In the genomic region with DNA sequence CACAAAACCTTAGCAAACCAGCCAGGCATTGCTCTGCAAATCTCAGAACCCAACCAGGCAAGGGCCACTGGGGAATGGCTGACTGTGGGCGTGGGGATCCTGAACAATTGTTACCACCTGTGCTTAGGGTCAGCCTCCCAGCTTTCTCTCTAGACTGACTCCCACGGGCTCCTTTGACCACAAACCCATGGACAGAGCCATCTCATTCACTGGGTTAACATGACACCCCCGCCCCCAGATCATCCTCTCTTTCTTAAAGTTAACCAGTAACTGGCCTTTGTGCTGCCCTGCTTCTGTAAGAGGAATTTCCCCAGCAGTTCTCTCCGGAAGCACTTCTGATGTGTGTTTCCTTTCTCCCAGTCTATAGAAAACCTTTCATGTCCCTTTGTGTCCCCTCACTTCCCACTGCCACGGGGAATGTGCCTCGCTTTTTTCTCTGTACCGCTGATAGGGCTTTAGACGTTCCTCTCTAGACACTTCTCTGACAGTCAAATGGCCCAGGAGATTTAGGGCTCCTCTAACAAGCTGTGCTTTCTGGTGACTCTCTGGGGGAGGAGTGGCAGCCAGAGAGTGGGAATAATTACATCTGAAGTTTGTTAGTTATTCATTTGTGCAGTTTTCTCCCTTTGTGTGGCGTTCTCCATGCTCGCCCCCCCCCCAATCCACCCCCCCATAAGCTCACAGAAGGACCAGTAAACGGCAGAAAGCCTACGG, we compare ENCODE assay signal across 15 mouse cellular contexts.
A peak's percentile ranks its signal among the peaks of the same experiment; 100 is the strongest.
DNase-seq lines count a peak whose midpoint lies in the region; ATAC-seq lines count a peak whose summit lies in the region.
"Had no signal": no experiment of that assay in that cellular context is flagged by ENCODE, and none has a peak within 500 bp of the region (broad histone marks: within the 10 kb centered on the region; RNA-seq: fewer than 3 reads in every experiment).

No protein-coding gene starts in this region.

- no peak overlapping the region for H3K27ac ChIP-seq in embryonic facial prominence, embryonic 11.5 days (replicated peaks; ENCODE audit: low read depth, low read length)
- no peak overlapping the region for H3K27ac ChIP-seq in embryonic facial prominence, embryonic 10.5 days (replicated peaks)
- no peak overlapping the region for H3K27ac ChIP-seq in neural tube, embryonic 15.5 days (replicated peaks)
- no peak overlapping the region for H3K27ac ChIP-seq in neural tube, embryonic 11.5 days (ENCODE audit: low read depth, low read length)
- H3K27ac ChIP-seq: heart, embryonic 15.5 days; hindbrain, embryonic 10.5 days; liver, embryonic 12.5 days had no signal

- no peak for ATAC-seq in embryonic facial prominence, embryonic 11.5 days (replicated peaks; ENCODE audit: insufficient number of reproducible peaks, low FRiP score, low TSS enrichment, low read depth)
- no peak for ATAC-seq in neural tube, embryonic 15.5 days (ENCODE audit: low FRiP score)
- ATAC-seq in neural tube, embryonic 11.5 days (ENCODE audit: insufficient read depth, low FRiP score, low TSS enrichment) = peak; percentile 21; the same call in 1 of the 2 replicates
- ATAC-seq: liver, embryonic 12.5 days; lung, postnatal 0 days had no signal

- H3K4me3 ChIP-seq in embryonic facial prominence, embryonic 11.5 days (ENCODE audit: low read depth, low read length) = no peak overlapping the region
- H3K4me3 ChIP-seq in embryonic facial prominence, embryonic 10.5 days = no peak overlapping the region
- H3K4me3 ChIP-seq in neural tube, embryonic 15.5 days (replicated peaks) = no peak overlapping the region
- no peak overlapping the region for H3K4me3 ChIP-seq in neural tube, embryonic 11.5 days (ENCODE audit: low read depth, low read length)
- H3K4me3 ChIP-seq: heart, embryonic 15.5 days; hindbrain, embryonic 10.5 days; liver, embryonic 12.5 days; megakaryocyte, embryonic 14.5 days had no signal

- H3K9me3 ChIP-seq in embryonic facial prominence, embryonic 11.5 days (replicated peaks; ENCODE audit: control insufficient read depth, low read length) = no peaks in the 10 kb centered on the region
- no peaks in the 10 kb centered on the region for H3K9me3 ChIP-seq in embryonic facial prominence, embryonic 10.5 days
- no peaks in the 10 kb centered on the region for H3K9me3 ChIP-seq in neural tube, embryonic 15.5 days (replicated peaks)
- H3K9me3 ChIP-seq in neural tube, embryonic 11.5 days (ENCODE audit: control insufficient read depth, low read length) = no peaks in the 10 kb centered on the region
- H3K9me3 ChIP-seq: heart, embryonic 15.5 days; hindbrain, embryonic 10.5 days; liver, embryonic 12.5 days; megakaryocyte, embryonic 14.5 days had no signal

- no peaks in the 10 kb centered on the region for H3K4me1 ChIP-seq in embryonic facial prominence, embryonic 11.5 days (ENCODE audit: control insufficient read depth, insufficient read depth, low read length)
- peaks cover 21% of the 10 kb centered on the region for H3K4me1 ChIP-seq in embryonic facial prominence, embryonic 10.5 days
- H3K4me1 ChIP-seq in neural tube, embryonic 15.5 days = peaks cover 27% of the 10 kb centered on the region
- H3K4me1 ChIP-seq in neural tube, embryonic 11.5 days (ENCODE audit: control insufficient read depth, insufficient read depth, low read length) = peaks cover 8% of the 10 kb centered on the region

- DNase-seq in embryonic facial prominence, embryonic 11.5 days (ENCODE audit: low spot score) = peak; percentile 21
- DNase-seq in embryonic facial prominence, embryonic 10.5 days (ENCODE audit: low spot score) = no peak
- peak; percentile 21 for DNase-seq in neural tube, embryonic 10.5 days (ENCODE audit: extremely low spot score, low spot score)
- peak; percentile 40 for DNase-seq in neural tube, embryonic 11.5 days (ENCODE audit: low spot score)
- no peak for DNase-seq in ovary, adult 18-20 months (ENCODE audit: low spot score)
- no peak for DNase-seq in layer of hippocampus, postnatal 10 days (ENCODE audit: low spot score in 2 of 2)
- no peak for DNase-seq in frontal cortex, postnatal 14 days (ENCODE audit: low spot score in 2 of 2)
- DNase-seq: cerebellum, adult 8-10 months had no signal

- H3K9ac ChIP-seq in embryonic facial prominence, embryonic 11.5 days (replicated peaks; ENCODE audit: low read length) = no peak overlapping the region
- H3K9ac ChIP-seq in neural tube, embryonic 15.5 days (replicated peaks) = no peak overlapping the region
- H3K9ac ChIP-seq in neural tube, embryonic 11.5 days (ENCODE audit: low read length) = peak overlapping the region; percentile 22
- H3K9ac ChIP-seq: heart, embryonic 15.5 days; liver, embryonic 12.5 days had no signal

- WGBS in embryonic facial prominence, embryonic 11.5 days = 29% methylated on average over 12 of the region's 12 CpGs
- 31% methylated on average over 12 of the region's 12 CpGs for WGBS in embryonic facial prominence, embryonic 10.5 days
- 5% methylated on average over 12 of the region's 12 CpGs for WGBS in neural tube, embryonic 15.5 days
- 7% methylated on average over 12 of the region's 12 CpGs for WGBS in neural tube, embryonic 11.5 days

- H3K27me3 ChIP-seq in embryonic facial prominence, embryonic 11.5 days (ENCODE audit: control insufficient read depth, insufficient read depth, low read length) = no peaks in the 10 kb centered on the region
- H3K27me3 ChIP-seq in embryonic facial prominence, embryonic 10.5 days (replicated peaks; ENCODE audit: low read depth, poor library complexity, severe bottlenecking) = peaks cover 30% of the 10 kb centered on the region; the same call in 1 of the 2 replicates
- peaks cover 6% of the 10 kb centered on the region; the same call in 1 of the 2 replicates for H3K27me3 ChIP-seq in neural tube, embryonic 15.5 days (replicated peaks)
- no peaks in the 10 kb centered on the region for H3K27me3 ChIP-seq in neural tube, embryonic 11.5 days (ENCODE audit: control insufficient read depth, insufficient read depth, low read length)
- H3K27me3 ChIP-seq: CH12.LX had no signal

- H3K4me2 ChIP-seq in embryonic facial prominence, embryonic 11.5 days (ENCODE audit: low read depth, low read length) = no peak overlapping the region
- no peak overlapping the region for H3K4me2 ChIP-seq in neural tube, embryonic 15.5 days
- peak overlapping the region; percentile 16; the same call in 1 of the 2 replicates for H3K4me2 ChIP-seq in neural tube, embryonic 11.5 days (ENCODE audit: low read depth)
- H3K4me2 ChIP-seq: heart, embryonic 15.5 days; liver, embryonic 12.5 days had no signal

- H3K36me3 ChIP-seq in embryonic facial prominence, embryonic 11.5 days (replicated peaks; ENCODE audit: control insufficient read depth, insufficient read depth, low read depth, low read length) = no peaks in the 10 kb centered on the region
- H3K36me3 ChIP-seq in embryonic facial prominence, embryonic 10.5 days (replicated peaks) = no peaks in the 10 kb centered on the region
- H3K36me3 ChIP-seq in neural tube, embryonic 15.5 days = no peaks in the 10 kb centered on the region
- no peaks in the 10 kb centered on the region for H3K36me3 ChIP-seq in neural tube, embryonic 11.5 days (ENCODE audit: control insufficient read depth, insufficient read depth, low read length)
- H3K36me3 ChIP-seq: heart, embryonic 15.5 days; hindbrain, embryonic 10.5 days; liver, embryonic 12.5 days had no signal

Comparison
In these comparisons a context has a peak if more than half of its experiments do, and no peak if none do; other contexts are left out.
1. DNase-seq: peak in embryonic facial prominence, embryonic 11.5 days (single experiment), neural tube, embryonic 10.5 days (single experiment) and neural tube, embryonic 11.5 days (single experiment); none in embryonic facial prominence, embryonic 10.5 days (single experiment), ovary, adult 18-20 months (single experiment), layer of hippocampus, postnatal 10 days (0 of 2) and frontal cortex, postnatal 14 days (0 of 2).